Mouse (Mus musculus) forebrain, embryonic 12.5 days (tissue): ENCODE results near the gene Faf2. TPM values are rescaled to one million over a fixed set of nuclear protein-coding genes. Genes with fewer than 3 reads are reported as not detected.
A peak's percentile ranks its signal among the peaks of the same experiment; 100 is the strongest.

Experiments used
- ATAC-seq: fragments of 200-750 bp; cut with Nextera tagmentation; 2 replicates; pipeline ENCODE4 v1.8.0; 2017; ENCODE audit warnings: moderate TSS enrichment; ENCODE audit not compliant: low FRiP score
- H3K27ac ChIP-seq: fragments of 300-500 bp; sonication (generic); 2 replicates; pipeline ENCODE4 v1.5.1; 2016; ENCODE audit warnings: mild to moderate bottlenecking
- H3K27me3 ChIP-seq: fragments of 300-500 bp; sonication (generic); 2 replicates; pipeline ENCODE4 v1.6.1; 2016; ENCODE audit warnings: mild to moderate bottlenecking
- H3K36me3 ChIP-seq: fragments of 300-500 bp; sonication (generic); replicated peaks from 2 replicates; pipeline ENCODE4 v1.6.1; 2016; ENCODE audit warnings: mild to moderate bottlenecking
- H3K4me1 ChIP-seq: fragments of 300-500 bp; sonication (generic); 2 replicates; pipeline ENCODE4 v1.6.1; 2016
- H3K4me2 ChIP-seq: fragments of 300-500 bp; sonication (generic); 2 replicates; pipeline ENCODE4 v1.6.1; 2016; ENCODE audit warnings: mild to moderate bottlenecking, moderate library complexity
- H3K4me3 ChIP-seq: fragments of 300-500 bp; sonication (generic); replicated peaks from 2 replicates; pipeline ENCODE4 v1.5.1; 2016; ENCODE audit warnings: mild to moderate bottlenecking
- H3K9ac ChIP-seq: fragments of 300-500 bp; sonication (generic); 2 replicates; pipeline ENCODE4 v1.6.1; 2016; ENCODE audit warnings: mild to moderate bottlenecking
- H3K9me3 ChIP-seq: fragments of 300-500 bp; sonication (generic); 2 replicates; pipeline ENCODE4 v1.6.1; 2016
- WGBS: fragments of 180-500 bp; shearing (Covaris S2); methylation state at CpG from one replicate; pipeline ENCODE4 v1.1.7; 2016; 5-methylcytosine and 5-hydroxymethylcytosine counted together
- polyA plus RNA-seq: library from polyadenylated mRNA; unstranded; fragments of >200 nt; fragmentation: Nextera tagmentation; extraction: Ambion mirVana; gene quantifications from 2 replicates; pipeline ENCODE4 v1.2.1, GENCODE M21; 2016

Gene Faf2
- polyA plus RNA-seq, 1 experiment from 2014 or later: 76.7 TPM

GRCm38 (mm10) chr13:54684140-54684896 is 62.7 kb downstream of the Faf2 start:
- no peaks in the 10 kb centered on the region for H3K27me3 ChIP-seq
- no peak for ATAC-seq
- peaks cover 34% of the 10 kb centered on the region for H3K4me1 ChIP-seq
- WGBS: 77% methylated on average over 3 of the region's 3 CpGs
- H3K9me3 ChIP-seq: no peaks in the 10 kb centered on the region
- H3K4me3 ChIP-seq: 0 out of 2 replicates have a peak overlapping the region, but pooled peaks have one; percentile 88
- H3K27ac ChIP-seq: 0 out of 2 replicates have a peak overlapping the region, but pooled peaks have one; percentile 2
- H3K36me3 ChIP-seq: peaks cover 51% of the 10 kb centered on the region
- peak overlapping the region; percentile 92 for H3K4me2 ChIP-seq
- peak overlapping the region; percentile 33; the same call in 1 of the 2 replicates for H3K9ac ChIP-seq

- Histone ChIP-seq H3K4me2 (peak overlapping the region; percentile 92), H3K9me3 (no peaks in the 10 kb centered on the region), H3K4me1 (peaks cover 34% of the 10 kb centered on the region), H3K4me3 (peak overlapping the region; percentile 88), H3K27me3 (no peaks in the 10 kb centered on the region), H3K36me3 (peaks cover 45% of the 10 kb centered on the region), H3K9ac (peak overlapping the region; percentile 96; the same call in 1 of the 2 replicates), H3K27ac (no peak overlapping the region)
- 49% methylated on average over 2 of the region's 2 CpGs for WGBS
- ATAC-seq: no peak
Measured at GRCm38 (mm10) chr13:54685174-54685573, 63.6 kb downstream of the Faf2 start.

GRCm38 (mm10) chr13:54686139-54687053 is 64.8 kb downstream of the Faf2 start:
- H3K9me3 ChIP-seq: no peaks in the 10 kb centered on the region
- H3K4me3 ChIP-seq: peak overlapping the region; percentile 88
- H3K4me1 ChIP-seq: peaks cover 37% of the 10 kb centered on the region
- H3K27me3 ChIP-seq: no peaks in the 10 kb centered on the region
- peaks cover 32% of the 10 kb centered on the region for H3K36me3 ChIP-seq
- H3K9ac ChIP-seq: peak overlapping the region; percentile 96
- 6% methylated on average over 19 of the region's 19 CpGs for WGBS
- ATAC-seq: no peak
- H3K27ac ChIP-seq: peak overlapping the region; percentile 99
- H3K4me2 ChIP-seq: peak overlapping the region; percentile 92

- H3K27me3 ChIP-seq: no peaks in the 10 kb centered on the region
- WGBS: under 1% methylated on average over 35 of the region's 35 CpGs
- H3K4me1 ChIP-seq: peaks cover 44% of the 10 kb centered on the region
- H3K9ac ChIP-seq: peak overlapping the region; percentile 96
- H3K36me3 ChIP-seq: peaks cover 25% of the 10 kb centered on the region
- peak overlapping the region; percentile 99 for H3K27ac ChIP-seq
- no peaks in the 10 kb centered on the region for H3K9me3 ChIP-seq
- ATAC-seq: peak; percentile 74
- H3K4me3 ChIP-seq: peak overlapping the region; percentile 88
- peak overlapping the region; percentile 92 for H3K4me2 ChIP-seq
Measured at GRCm38 (mm10) chr13:54687096-54687495, 65.5 kb downstream of the Faf2 start.

- peak; percentile 89 for ATAC-seq
- H3K4me1 ChIP-seq: peaks cover 51% of the 10 kb centered on the region
Measured at GRCm38 (mm10) chr13:54687575-54688424, 66.2 kb downstream of the Faf2 start.

GRCm38 (mm10) chr13:54690151-54690740 is 68.7 kb downstream of the Faf2 start:
- no peaks in the 10 kb centered on the region for H3K36me3 ChIP-seq
- H3K4me3 ChIP-seq: no peak overlapping the region
- 0 out of 2 replicates have a peak overlapping the region, but pooled peaks have one; percentile 21 for H3K9ac ChIP-seq
- no peaks in the 10 kb centered on the region for H3K9me3 ChIP-seq
- no peaks in the 10 kb centered on the region for H3K27me3 ChIP-seq
- H3K4me2 ChIP-seq: no peak overlapping the region
- no peak overlapping the region for H3K27ac ChIP-seq
- WGBS: 92% methylated on average over 8 of the region's 8 CpGs
- ATAC-seq: no peak
- peaks cover 40% of the 10 kb centered on the region for H3K4me1 ChIP-seq

More at GRCm38 (mm10) chr13:54687575-54688424, 66.2 kb downstream of the Faf2 start:
- H3K9me3 ChIP-seq: no peaks in the 10 kb centered on the region
- H3K27me3 ChIP-seq: no peaks in the 10 kb centered on the region
- WGBS: under 1% methylated on average over 82 of the region's 82 CpGs
- H3K4me3 ChIP-seq: peak overlapping the region; percentile 88
- H3K9ac ChIP-seq: peak overlapping the region; percentile 96
- peak overlapping the region; percentile 99 for H3K27ac ChIP-seq
- peaks cover 18% of the 10 kb centered on the region for H3K36me3 ChIP-seq
- peak overlapping the region; percentile 92 for H3K4me2 ChIP-seq

- Histone ChIP-seq H3K27ac (no peak overlapping the region), H3K4me3 (peak overlapping the region; percentile 97), H3K4me1 (peaks cover 28% of the 10 kb centered on the region), H3K27me3 (0 out of 2 replicates have a peak, but pooled peaks cover 4% of the 10 kb centered on the region), H3K9ac (no peak overlapping the region), H3K4me2 (peak overlapping the region; percentile 80; the same call in 1 of the 2 replicates), H3K36me3 (no peaks in the 10 kb centered on the region), H3K9me3 (no peaks in the 10 kb centered on the region)
- no peak for ATAC-seq
Measured at GRCm38 (mm10) chr13:54691737-54692136, 70.2 kb downstream of the Faf2 start.

GRCm38 (mm10) chr13:54692711-54693557 is 71.3 kb downstream of the Faf2 start:
- Histone ChIP-seq H3K4me1 (peaks cover 28% of the 10 kb centered on the region), H3K36me3 (no peaks in the 10 kb centered on the region), H3K4me2 (peak overlapping the region; percentile 80), H3K4me3 (peak overlapping the region; percentile 97), H3K27ac (peak overlapping the region; percentile 91), H3K27me3 (0 out of 2 replicates have a peak, but pooled peaks cover 4% of the 10 kb centered on the region), H3K9me3 (no peaks in the 10 kb centered on the region), H3K9ac (peak overlapping the region; percentile 95)
- WGBS: 15% methylated on average over 21 of the region's 21 CpGs
- ATAC-seq: no peak

GRCm38 (mm10) chr13:54693558-54694347 is 72.2 kb downstream of the Faf2 start, which contains the start of gene Rnf44:
Rnf44 (minus strand) TSS chr13:54693907.
- H3K27me3 ChIP-seq: 0 out of 2 replicates have a peak, but pooled peaks cover 4% of the 10 kb centered on the region
- H3K36me3 ChIP-seq: no peaks in the 10 kb centered on the region
- H3K9me3 ChIP-seq: no peaks in the 10 kb centered on the region
- H3K4me3 ChIP-seq: peak within 1 kb of the TSS; percentile 97
- WGBS: under 1% methylated on average over 84 of the region's 92 CpGs
- H3K4me2 ChIP-seq: peak within 1 kb of the TSS; percentile 80
- peak within 1 kb of the TSS; percentile 91 for H3K27ac ChIP-seq
- peaks cover 23% of the 10 kb centered on the region for H3K4me1 ChIP-seq
- peak; percentile 98 for ATAC-seq
- H3K9ac ChIP-seq: peak within 1 kb of the TSS; percentile 95
